Mouse (Mus musculus): ENCODE results near the gene Rp9.

DNA sequence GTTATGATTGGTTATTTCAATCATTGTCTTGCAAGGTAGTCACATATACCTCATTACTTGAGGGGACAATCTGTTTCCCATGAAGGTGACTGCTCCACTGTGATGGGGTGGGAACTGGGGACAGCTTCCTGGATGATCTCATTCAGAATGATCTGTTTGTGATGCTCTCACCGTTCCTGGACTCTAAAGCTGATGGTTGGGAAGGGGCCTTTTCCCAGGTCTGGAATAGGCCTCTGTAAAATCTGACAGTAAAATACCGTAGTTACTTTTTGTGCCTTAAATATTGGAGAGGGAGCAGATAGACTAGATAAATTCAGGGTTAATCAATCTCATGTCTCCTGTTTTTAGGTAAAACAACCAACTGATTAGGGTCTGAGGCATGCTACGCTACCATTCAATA lies at the start of gene Rp9:
- no peak for TF ChIP-seq CTCF (IDR thresholded peaks at IDR 0.05; ENCODE audit: extremely low read depth, insufficient read depth, low read length)
- TF ChIP-seq POLR2A (IDR thresholded peaks at IDR 0.05; ENCODE audit: extremely low read depth, insufficient read depth, low read length) = no peak
